Mouse (Mus musculus): ENCODE results near the gene H2afy2. TPM values are rescaled to one million over a fixed set of nuclear protein-coding genes. Genes with fewer than 3 reads are reported as not detected.

The H2afy2 gene
- total and polyA plus RNA-seq, 3 experiments = 0.20 TPM; not detected in 2

DNA sequence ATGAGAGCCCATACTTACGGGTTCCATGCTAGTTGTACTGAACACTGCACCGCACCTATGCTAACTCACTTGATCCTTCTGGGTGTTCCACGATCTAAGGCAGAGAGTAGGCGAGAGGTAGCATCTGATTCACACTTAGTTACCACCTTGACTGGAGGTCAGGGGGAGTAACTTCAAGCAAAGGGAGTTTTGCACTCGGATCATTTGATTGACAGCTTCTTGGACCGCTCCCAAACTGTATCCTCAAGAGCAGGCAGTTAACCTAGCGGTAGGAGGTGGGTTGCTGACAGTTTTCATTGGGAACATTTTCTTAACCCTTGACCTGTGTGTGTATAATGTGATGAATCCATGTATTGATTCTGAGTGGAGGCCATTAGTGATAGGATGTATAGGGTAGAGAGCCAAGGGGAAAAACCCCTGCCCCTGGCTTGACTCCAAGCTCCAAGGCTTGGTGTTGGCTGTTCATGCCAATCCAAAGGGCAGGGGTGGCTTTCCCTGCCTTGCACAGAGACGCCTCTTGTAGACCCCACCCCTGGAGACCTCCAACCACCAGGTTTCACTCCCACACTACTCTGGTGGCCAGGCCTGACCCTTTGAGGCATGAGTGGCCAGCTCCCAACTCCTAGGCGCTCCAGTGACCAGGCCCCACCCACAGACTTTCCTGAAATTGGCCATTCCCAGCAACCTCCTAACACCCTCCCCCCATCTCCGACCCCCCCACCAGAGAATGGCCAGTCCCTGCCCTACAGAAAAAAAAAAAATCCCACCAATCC is 3.8 kb upstream of the H2afy2 start:
- Histone ChIP-seq H3K36me3 (replicated peaks in 1 of 2; ENCODE audit: control insufficient read depth in 1 of 2, insufficient read depth in 1 of 2, low read length in 1 of 2) (no peaks in the 10 kb centered on the region), H3K27me3 (replicated peaks) (no peaks in the 10 kb centered on the region), H3K4me1 (ENCODE audit: control insufficient read depth in 1 of 2, insufficient read depth in 2 of 2) (peaks cover 0 to 6% of the 10 kb centered on the region in 2 experiments; a peak in 2 of 4 replicates), H3K4me3 (replicated peaks in 1 of 3; ENCODE audit: low read depth in 2 of 3, low read length in 2 of 3, poor library complexity in 1 of 3) (no peak overlapping the region), H3K79me2 (replicated peaks; ENCODE audit: control insufficient read depth, extremely low read depth, insufficient read depth, poor library complexity, severe bottlenecking) (no peaks in the 10 kb centered on the region), H3K4me2 (ENCODE audit: insufficient read depth, low read depth, poor library complexity, severe bottlenecking) (no peak overlapping the region), H3K27ac (ENCODE audit: insufficient read depth, low read depth) (no peak overlapping the region), H3K9me3 (replicated peaks; ENCODE audit: low read length) (peaks cover 10% of the 10 kb centered on the region), H3K9ac (ENCODE audit: insufficient read depth, low read depth) (no peak overlapping the region)
- in situ Hi-C loops (cut with MboI; ENCODE audit: low pct_ligation_motif_present, low pct_unique_long_range_greater_than_20kb, low sequenced_read_pairs) = no loop called here
- TF ChIP-seq ZMIZ1 (IDR thresholded peaks at IDR 0.05; ENCODE audit: low read depth, low read length) (no peak), USF1 (IDR thresholded peaks at IDR 0.05; ENCODE audit: low read depth, low read length) (no peak), SMC3 (IDR thresholded peaks at IDR 0.05; ENCODE audit: low read depth, low read length) (no peak), MYC (IDR thresholded peaks at IDR 0.05; ENCODE audit: low read depth, low read length) (no peak), SIN3A (IDR thresholded peaks at IDR 0.05; ENCODE audit: low read length) (no peak), TBP (conservative IDR thresholded peaks at IDR 0.05; ENCODE audit: low read depth, low read length) (no peak), ETS1 (conservative IDR thresholded peaks at IDR 0.05; ENCODE audit: low read depth, low read length) (no peak), NRF1 (IDR thresholded peaks at IDR 0.05; ENCODE audit: low read depth, low read length) (no peak), PAX5 (IDR thresholded peaks at IDR 0.05; ENCODE audit: low read length) (no peak), CTCF (conservative IDR thresholded peaks at IDR 0.05 in 1 of 2, IDR thresholded peaks at IDR 0.05 in 1 of 2; ENCODE audit: low read depth in 2 of 2, low read length in 2 of 2) (no peak), ZC3H11A (IDR thresholded peaks at IDR 0.05; ENCODE audit: low read depth, low read length) (no peak)
- no peak for DNase-seq (ENCODE audit: extremely low read depth)
- dilution Hi-C loops (cut with MboI; ENCODE audit: extremely low pct_ligation_motif_present, extremely low pct_unique_long_range_greater_than_20kb, low sequenced_read_pairs) = no loop called here

DNA sequence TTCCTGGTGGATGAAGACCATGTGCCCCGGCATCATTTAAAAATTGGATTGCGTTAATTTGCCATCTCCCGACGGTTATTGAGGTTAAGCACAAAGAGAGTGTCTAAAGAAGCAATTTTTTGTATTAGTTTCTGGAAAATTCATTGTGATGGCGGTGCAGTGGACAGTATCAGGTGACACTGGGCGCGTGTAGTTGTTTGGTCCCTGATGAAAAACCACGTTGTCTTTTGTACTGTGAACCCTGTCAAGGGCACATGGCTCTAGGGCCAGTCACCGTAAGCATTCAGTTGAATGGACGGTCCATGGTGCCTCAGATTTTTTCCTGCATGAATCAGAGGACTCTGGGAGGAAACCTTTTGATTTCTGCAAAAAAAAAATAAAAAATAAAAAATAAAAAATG is 467 bp upstream of the H2afy2 start:
- TF ChIP-seq CHD1 (IDR thresholded peaks at IDR 0.05; ENCODE audit: low read depth, low read length) = no peak
- TF ChIP-seq USF1 (IDR thresholded peaks at IDR 0.05; ENCODE audit: low read depth, low read length) = no peak
- no peak for TF ChIP-seq ZMIZ1 (IDR thresholded peaks at IDR 0.05; ENCODE audit: low read depth, low read length)
- TF ChIP-seq JUN (IDR thresholded peaks at IDR 0.05; ENCODE audit: insufficient read depth, low read depth, low read length) = no peak
- no peak for TF ChIP-seq E2F4 (IDR thresholded peaks at IDR 0.05; ENCODE audit: insufficient replicate concordance, low read depth, low read length)
- no peak for TF ChIP-seq POLR2AphosphoS2 (IDR thresholded peaks at IDR 0.05; ENCODE audit: low read depth, low read length)
- no peak for TF ChIP-seq SIN3A (IDR thresholded peaks at IDR 0.05; ENCODE audit: low read length)
- no peak for TF ChIP-seq MAX (IDR thresholded peaks at IDR 0.05; ENCODE audit: low read length)
- TF ChIP-seq CHD2 (IDR thresholded peaks at IDR 0.05; ENCODE audit: low read length) = no peak
- no peaks in the 10 kb centered on the region for H3K27me3 ChIP-seq (replicated peaks)
- H3K9me3 ChIP-seq (replicated peaks; ENCODE audit: low read length) = peaks cover 11% of the 10 kb centered on the region
- H3K79me2 ChIP-seq (replicated peaks; ENCODE audit: control insufficient read depth, extremely low read depth, insufficient read depth, poor library complexity, severe bottlenecking) = no peaks in the 10 kb centered on the region
- peaks cover 0 to 5% of the 10 kb centered on the region in 2 experiments; a peak in 2 of 4 replicates for H3K4me1 ChIP-seq (ENCODE audit: control insufficient read depth in 1 of 2, insufficient read depth in 2 of 2)
- H3K36me3 ChIP-seq (replicated peaks in 1 of 2; ENCODE audit: control insufficient read depth in 1 of 2, insufficient read depth in 1 of 2, low read length in 1 of 2) = no peaks in the 10 kb centered on the region
- dilution Hi-C loops (cut with MboI; ENCODE audit: extremely low pct_ligation_motif_present, extremely low pct_unique_long_range_greater_than_20kb, low sequenced_read_pairs) = no loop called here
- in situ Hi-C loops (cut with MboI; ENCODE audit: low pct_ligation_motif_present, low pct_unique_long_range_greater_than_20kb, low sequenced_read_pairs) = no loop called here
- no peak for DNase-seq (ENCODE audit: extremely low read depth)
- H3K4me2 ChIP-seq (ENCODE audit: insufficient read depth, low read depth, poor library complexity, severe bottlenecking) = no peak overlapping the region
- H3K4me3 ChIP-seq (replicated peaks in 1 of 3; ENCODE audit: low read depth in 2 of 3, low read length in 2 of 3, poor library complexity in 1 of 3) = no peak overlapping the region
- no peak overlapping the region for H3K27ac ChIP-seq (ENCODE audit: insufficient read depth, low read depth)
- no peak overlapping the region for H3K9ac ChIP-seq (ENCODE audit: insufficient read depth, low read depth)

Data from CH12.LX (cell line).